Mouse (Mus musculus) C2C12 (cell line): ENCODE measurements around the gene Olfr420. TPM values are rescaled to one million over a fixed set of nuclear protein-coding genes. Genes with fewer than 3 reads are reported as not detected.

ENCODE experiments used
- H3K27me3 ChIP-seq: one replicate; pipeline ENCODE4 v1.6.1; 2011; ENCODE audit not compliant: control insufficient read depth, insufficient read depth, insufficient read length
- H3K36me3 ChIP-seq: one replicate; pipeline ENCODE4 v1.6.1; 2011; ENCODE audit not compliant: control insufficient read depth, insufficient read depth
- H3K4me3 ChIP-seq: one replicate; pipeline ENCODE4 v1.5.1; 2011; ENCODE audit warnings: mild to moderate bottlenecking, control low read depth; ENCODE audit not compliant: poor library complexity, insufficient read depth, severe bottlenecking
- H3K79me2 ChIP-seq: one replicate; pipeline ENCODE4 v1.6.1; 2011; ENCODE audit not compliant: control insufficient read depth, insufficient read depth
- H3K79me3 ChIP-seq: one replicate; pipeline ENCODE4 v1.6.1; 2011; ENCODE audit warnings: low read depth, control low read depth
- H3ac ChIP-seq: one replicate; pipeline ENCODE3; 2011; ENCODE audit warnings: low read depth; ENCODE audit not compliant: control insufficient read depth, insufficient read length
- CEBPB ChIP-seq: IDR thresholded peaks from one replicate; pipeline ENCODE4 v1.6.1; 2011; ENCODE audit warnings: low read depth, mild to moderate bottlenecking, control low read depth, moderate library complexity
- CTCF ChIP-seq: IDR thresholded peaks from one replicate; pipeline ENCODE4 v1.5.1; 2011; ENCODE audit not compliant: control insufficient read depth, insufficient read depth, insufficient read length
- FOSL1 ChIP-seq: IDR thresholded peaks from one replicate; pipeline ENCODE4 v1.8.0; 2011; ENCODE audit warnings: mild to moderate bottlenecking, low read length; ENCODE audit not compliant: poor library complexity, insufficient read depth, severe bottlenecking
- MAX ChIP-seq: IDR thresholded peaks from one replicate; pipeline ENCODE4 v1.6.1; 2011; ENCODE audit warnings: mild to moderate bottlenecking, control low read depth
- MYOD1 ChIP-seq: IDR thresholded peaks from one replicate; pipeline ENCODE4 v1.6.1; 2011; ENCODE audit warnings: low read depth; ENCODE audit not compliant: control insufficient read depth, insufficient read length
- MYOG ChIP-seq: IDR thresholded peaks from one replicate; pipeline ENCODE4 v1.6.1; 2011; ENCODE audit not compliant: control insufficient read depth, insufficient read length; ENCODE audit errors: extremely low read depth
- USF1 ChIP-seq: IDR thresholded peaks from one replicate; pipeline ENCODE4 v1.6.1; 2011; ENCODE audit warnings: low read depth, mild to moderate bottlenecking, control low read depth, moderate library complexity
- polyA plus RNA-seq: library from polyadenylated mRNA; unstranded; fragments of >200 nt; fragmentation: generic; extraction: Trizol; gene quantifications from one replicate; pipeline ENCODE4 v1.2.1, GENCODE M21; 2012; ENCODE audit warnings: missing spikeins

Gene Olfr420
- polyA plus RNA-seq, 1 experiment, result not detected

- TF ChIP-seq CEBPB (no peak), USF1 (no peak), MYOD1 (no peak), MAX (no peak), FOSL1 (no peak), MYOG (no peak), CTCF (no peak)
- Histone ChIP-seq H3ac (no peak overlapping the region), H3K4me3 (no peak overlapping the region), H3K27me3 (no peaks in the 10 kb centered on the region), H3K79me2 (no peaks in the 10 kb centered on the region), H3K79me3 (no peaks in the 10 kb centered on the region), H3K36me3 (no peaks in the 10 kb centered on the region)
These were observed 6.1 kb upstream of the Olfr420 start for GRCm38 (mm10) chr1:174149289-174149688.

GRCm38 (mm10) chr1:174157622-174158021, 2.2 kb downstream of the Olfr420 start:
- no peaks in the 10 kb centered on the region for H3K79me2 ChIP-seq
- TF ChIP-seq MYOD1, result no peak
- TF ChIP-seq CTCF, result no peak
- H3K79me3 ChIP-seq, result no peaks in the 10 kb centered on the region
- no peaks in the 10 kb centered on the region for H3K27me3 ChIP-seq
- H3K36me3 ChIP-seq, result no peaks in the 10 kb centered on the region
- H3ac ChIP-seq, result no peak overlapping the region
- H3K4me3 ChIP-seq, result no peak overlapping the region

GRCm38 (mm10) chr1:174158512-174158911, 3.1 kb downstream of the Olfr420 start:
- Histone ChIP-seq H3K36me3 (no peaks in the 10 kb centered on the region), H3K4me3 (no peak overlapping the region), H3K79me3 (no peaks in the 10 kb centered on the region), H3K79me2 (no peaks in the 10 kb centered on the region), H3ac (no peak overlapping the region), H3K27me3 (no peaks in the 10 kb centered on the region)
- TF ChIP-seq CTCF (no peak), FOSL1 (no peak), CEBPB (no peak), MYOG (no peak), MYOD1 (no peak)

GRCm38 (mm10) chr1:174159095-174159494, 3.7 kb downstream of the Olfr420 start:
- TF ChIP-seq MAX (no peak), CTCF (no peak), USF1 (no peak), CEBPB (no peak), MYOG (no peak), FOSL1 (no peak), MYOD1 (no peak)

GRCm38 (mm10) chr1:174169024-174169423, 13.6 kb downstream of the Olfr420 start:
- no peaks in the 10 kb centered on the region for H3K27me3 ChIP-seq
- TF ChIP-seq MAX (no peak), CTCF (no peak), CEBPB (no peak), MYOD1 (no peak), USF1 (no peak), FOSL1 (no peak), MYOG (no peak)
- no peaks in the 10 kb centered on the region for H3K79me2 ChIP-seq
- H3K4me3 ChIP-seq, result no peak overlapping the region
- no peak overlapping the region for H3ac ChIP-seq
- no peaks in the 10 kb centered on the region for H3K79me3 ChIP-seq
- H3K36me3 ChIP-seq, result no peaks in the 10 kb centered on the region

More at GRCm38 (mm10) chr1:174159095-174159494, 3.7 kb downstream of the Olfr420 start:
- no peaks in the 10 kb centered on the region for H3K27me3 ChIP-seq
- H3K36me3 ChIP-seq, result no peaks in the 10 kb centered on the region
- H3K79me3 ChIP-seq, result no peaks in the 10 kb centered on the region
- H3K4me3 ChIP-seq, result no peak overlapping the region
- no peaks in the 10 kb centered on the region for H3K79me2 ChIP-seq
- H3ac ChIP-seq, result no peak overlapping the region

- Histone ChIP-seq H3ac (no peak overlapping the region), H3K36me3 (no peaks in the 10 kb centered on the region), H3K79me3 (no peaks in the 10 kb centered on the region), H3K79me2 (no peaks in the 10 kb centered on the region), H3K4me3 (no peak overlapping the region), H3K27me3 (no peaks in the 10 kb centered on the region)
- TF ChIP-seq MAX, result no peak
- TF ChIP-seq CTCF, result no peak
- no peak for TF ChIP-seq MYOG
- no peak for TF ChIP-seq USF1
- no peak for TF ChIP-seq FOSL1
- no peak for TF ChIP-seq CEBPB
- no peak for TF ChIP-seq MYOD1
These were observed 15.5 kb downstream of the Olfr420 start for GRCm38 (mm10) chr1:174170706-174171501.
